Mouse (Mus musculus): Measurements from ENCODE around the gene Drd1.

Drd1 gene

DNA sequence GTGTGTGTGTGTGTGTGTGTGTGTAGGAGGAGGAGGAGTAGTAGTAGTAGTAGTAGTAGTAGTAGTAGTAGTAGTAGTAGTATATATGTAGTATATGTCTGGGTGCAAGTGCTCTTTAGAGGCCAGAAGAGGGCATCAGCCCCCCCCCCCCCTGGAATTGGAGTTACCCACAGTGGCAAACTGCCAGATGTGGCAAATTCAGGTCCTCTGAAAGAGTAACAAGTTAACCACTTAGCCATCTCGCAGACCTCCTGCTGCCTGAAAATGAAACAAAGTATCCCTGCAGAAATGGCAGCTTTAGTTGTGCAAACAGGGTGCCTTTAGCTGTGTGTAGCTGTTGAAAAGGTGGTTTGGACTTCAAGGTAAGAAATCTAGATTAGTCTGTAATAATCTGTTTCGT, 18.0 kb upstream of the Drd1 start:
- no peak for DNase-seq (ENCODE audit: extremely low spot score)

DNA sequence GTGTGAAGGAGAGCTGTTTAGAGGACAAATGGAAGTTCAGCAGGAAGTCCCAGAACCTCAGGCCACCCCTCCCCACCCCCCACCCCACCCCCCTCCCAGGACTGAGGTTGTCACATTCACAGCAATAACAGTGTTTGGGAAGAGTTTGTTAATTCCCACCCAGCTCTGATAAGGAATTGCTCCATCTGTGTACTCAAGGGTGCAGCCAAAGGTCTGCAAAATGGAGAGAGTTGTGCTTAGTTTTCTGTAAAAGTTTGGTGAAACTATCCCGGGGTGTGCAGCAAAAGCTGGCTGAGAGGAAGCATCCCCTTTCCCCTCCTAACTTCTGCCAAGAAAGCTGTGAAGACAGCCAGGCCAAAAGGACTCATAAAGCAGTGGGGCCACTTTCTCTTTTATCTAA, 17.6 kb upstream of the Drd1 start:
- no peak for DNase-seq (ENCODE audit: extremely low spot score)

DNA sequence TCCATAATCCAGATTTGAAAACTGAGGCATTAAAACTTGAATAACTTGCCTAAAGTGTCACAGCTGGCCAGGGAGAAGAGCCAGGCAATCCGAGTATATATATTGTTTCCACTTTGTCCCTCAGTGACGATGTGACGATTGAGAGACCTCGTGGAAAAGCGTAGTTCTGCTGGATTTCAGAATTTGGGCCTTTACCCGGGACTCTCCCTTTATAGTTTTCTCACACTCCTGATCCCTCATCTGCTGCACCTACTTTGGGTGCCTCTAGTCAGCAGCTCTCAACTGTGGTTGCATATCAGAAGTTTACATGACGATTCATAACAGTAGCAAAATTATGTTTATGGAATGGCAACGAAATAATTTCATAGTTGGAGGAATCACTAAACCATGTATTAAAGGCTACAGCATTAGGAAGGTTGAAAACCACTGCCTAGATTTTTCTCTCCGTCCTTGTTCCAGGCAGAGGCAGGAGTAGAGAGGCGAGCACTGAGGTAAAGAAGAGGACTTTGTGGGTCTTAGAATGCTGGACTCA, 17.1 kb upstream of the Drd1 start:
- DNase-seq (ENCODE audit: extremely low spot score): peak; percentile 15

DNA sequence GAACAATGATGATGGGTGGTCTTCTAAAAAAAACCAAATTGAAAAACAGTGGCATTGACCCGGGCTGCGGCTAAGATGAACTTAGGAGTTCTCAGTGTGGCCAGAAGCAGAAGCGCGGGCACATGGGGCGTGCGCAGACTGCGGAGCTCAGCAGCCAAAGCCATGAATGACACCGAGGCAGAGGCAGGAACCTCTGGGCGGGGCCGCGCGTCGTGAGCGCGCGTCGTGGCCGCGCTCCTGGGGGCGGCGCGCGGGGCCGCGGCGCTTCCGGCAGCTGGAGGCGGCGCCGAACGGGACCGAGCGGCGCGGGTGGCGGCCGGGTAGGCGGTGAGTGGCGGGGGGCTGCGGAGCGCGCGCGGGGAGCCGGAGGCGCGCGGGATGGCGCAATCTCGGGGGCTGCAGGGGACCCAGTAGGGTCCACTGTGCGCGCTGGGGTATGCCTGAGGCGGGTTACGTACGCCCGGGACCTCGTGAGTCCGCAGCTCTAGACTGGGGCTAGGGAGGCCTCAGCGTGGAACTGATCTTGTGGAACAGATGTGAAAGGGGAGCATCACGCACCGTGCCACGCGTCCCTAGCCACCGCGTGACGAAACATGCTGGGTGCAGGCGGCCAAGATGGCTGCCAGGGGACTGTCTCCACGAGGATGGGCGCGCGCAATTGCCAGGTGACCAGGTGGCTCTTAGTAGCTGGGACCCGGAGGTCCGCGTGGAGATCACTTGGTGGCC, 16.3 kb upstream of the Drd1 start, which contains the start of gene Sfxn1:
Sfxn1 (plus strand) TSS at position 264 of the 726 bp plus-strand sequence.
- DNase-seq (ENCODE audit: extremely low spot score): peak; percentile 81

DNA sequence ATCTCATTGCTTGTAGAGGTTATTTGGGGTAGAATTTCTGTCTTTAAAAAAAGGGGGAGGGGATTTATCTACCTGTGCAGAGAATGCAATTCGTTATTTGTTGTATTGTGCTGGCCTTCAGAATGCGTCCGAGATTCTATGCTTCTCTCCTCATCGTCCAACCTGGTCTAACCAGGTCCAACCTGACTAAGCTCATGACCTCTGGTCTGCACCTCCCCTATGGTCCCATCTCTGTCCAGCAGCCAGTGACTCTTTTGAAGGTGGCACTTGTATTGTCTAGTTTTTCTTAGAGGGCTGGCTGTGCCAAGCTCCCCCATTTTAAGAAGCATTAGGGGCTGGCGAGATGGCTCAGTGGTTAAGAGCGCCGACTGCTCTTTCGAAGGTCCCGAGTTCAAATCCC, 15.5 kb upstream of the Drd1 start:
- no peak for DNase-seq (ENCODE audit: extremely low spot score)

DNA sequence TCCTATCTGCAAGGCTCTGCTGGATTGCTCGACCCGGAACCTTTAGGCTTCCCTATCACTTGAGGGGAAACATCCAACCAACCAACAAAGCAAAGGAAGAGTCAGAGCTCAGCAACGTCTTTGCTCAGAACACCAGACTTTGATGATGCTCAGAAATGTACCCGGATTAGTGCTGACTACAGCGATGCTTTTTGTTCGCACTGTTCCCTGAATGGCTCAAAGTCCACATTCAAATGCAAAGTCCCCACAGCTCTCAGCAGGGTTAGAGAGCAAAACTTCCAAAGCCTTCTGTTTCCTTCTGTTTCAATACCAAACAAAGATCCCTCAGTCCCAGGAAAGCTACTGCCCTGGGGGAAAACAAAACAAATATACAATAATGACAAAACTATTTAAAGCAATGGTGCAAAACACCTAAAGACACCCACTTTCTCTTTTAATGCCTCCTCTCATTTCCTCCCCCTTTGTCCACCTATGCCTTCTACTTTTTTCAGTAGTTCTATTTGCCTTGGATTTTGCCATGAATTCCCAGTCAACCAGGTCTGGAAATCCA, 12.2 kb upstream of the Drd1 start:
- no peak for DNase-seq (ENCODE audit: extremely low spot score)

DNA sequence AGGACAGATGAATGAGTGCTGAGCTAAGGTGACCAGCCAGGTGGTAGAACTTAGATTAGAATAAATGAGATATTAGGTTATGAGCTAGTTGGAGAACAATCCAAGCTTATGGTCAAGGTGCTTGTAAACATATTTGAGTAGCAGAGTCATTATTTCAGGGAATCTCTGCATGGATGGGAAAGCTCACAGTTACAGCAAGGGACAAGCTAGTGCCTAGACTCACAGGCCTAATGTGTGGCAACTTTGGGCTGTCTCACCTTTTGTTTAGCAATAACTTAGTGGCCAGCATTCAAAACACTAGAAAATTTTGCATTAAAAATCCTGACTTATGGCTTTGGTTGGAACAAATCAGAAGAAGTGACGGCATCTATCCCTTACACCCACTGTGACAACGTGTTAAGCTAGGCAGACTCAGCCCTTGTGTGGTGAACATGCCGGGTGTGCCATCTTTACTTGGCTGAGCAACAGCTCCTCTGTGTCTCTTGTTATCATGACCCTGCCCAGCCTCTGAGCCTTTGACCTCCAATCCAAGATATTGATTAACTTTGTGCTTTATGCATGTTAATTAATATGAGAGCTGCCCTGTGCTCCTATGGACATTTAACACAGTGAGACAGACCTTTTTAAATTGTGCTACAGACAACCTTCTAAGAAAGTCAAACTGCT, 10.7 kb upstream of the Drd1 start:
- no peak for DNase-seq (ENCODE audit: extremely low spot score)

DNA sequence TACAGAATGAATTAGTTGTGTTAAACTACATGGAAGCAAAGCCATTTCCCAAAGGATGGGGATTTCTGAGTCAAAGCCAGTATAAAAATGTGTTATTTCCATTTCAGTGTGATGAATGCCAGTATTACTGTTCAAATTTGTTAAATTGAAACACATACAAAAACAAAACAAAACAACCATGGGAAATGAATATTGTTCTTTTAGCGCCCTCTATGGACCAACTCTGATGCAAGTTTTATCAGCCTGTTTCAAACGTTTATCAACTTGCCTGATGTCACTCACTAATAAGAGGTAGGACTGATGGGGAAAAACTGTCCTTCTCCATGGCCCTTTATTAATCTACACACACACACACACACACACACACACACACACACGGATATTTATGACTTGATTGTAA, 7.8 kb upstream of the Drd1 start:
- DNase-seq (ENCODE audit: extremely low spot score): no peak

DNA sequence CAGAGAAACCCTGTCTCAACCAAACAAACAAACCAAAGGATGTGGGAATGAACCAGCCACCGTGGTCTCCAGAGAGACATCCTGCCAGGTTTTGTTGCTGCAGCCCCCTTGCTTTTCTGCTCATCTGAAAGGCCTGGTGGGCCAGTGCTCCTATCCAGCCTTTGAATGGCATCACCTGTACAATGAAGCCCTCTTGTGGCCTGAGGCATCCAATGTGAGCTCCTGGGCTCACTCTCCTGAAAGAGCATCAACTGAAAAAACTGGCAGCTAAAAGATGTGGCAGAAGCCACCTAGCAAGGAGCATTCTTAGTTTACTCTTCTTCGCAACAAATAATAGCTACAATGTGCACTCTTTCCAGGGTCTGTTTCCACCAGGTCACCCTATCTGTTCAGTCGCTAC, 6.6 kb upstream of the Drd1 start:
- DNase-seq (ENCODE audit: extremely low spot score): no peak

DNA sequence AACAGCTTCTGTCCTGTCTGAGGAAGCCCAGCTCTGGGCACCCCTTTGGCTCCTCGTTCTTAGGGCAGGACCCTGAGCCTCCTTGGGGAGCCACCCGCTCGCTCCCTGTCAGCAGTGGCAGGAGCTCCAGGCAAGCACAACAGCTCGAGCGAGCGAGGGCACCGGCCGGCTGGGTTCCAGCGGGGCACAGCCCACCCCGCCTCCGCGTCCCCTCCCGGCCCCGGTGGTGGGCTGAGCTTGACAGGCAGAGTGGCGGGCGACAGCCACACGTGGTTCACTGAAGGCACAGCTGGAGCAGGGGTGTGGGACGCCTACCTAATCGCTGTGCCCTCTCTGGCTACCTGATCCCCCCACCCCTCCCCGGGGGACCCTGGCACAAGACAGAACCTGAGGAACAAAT, 543 bp downstream of the Drd1 start:
- peak; percentile 27 for DNase-seq (ENCODE audit: extremely low spot score)

DNA sequence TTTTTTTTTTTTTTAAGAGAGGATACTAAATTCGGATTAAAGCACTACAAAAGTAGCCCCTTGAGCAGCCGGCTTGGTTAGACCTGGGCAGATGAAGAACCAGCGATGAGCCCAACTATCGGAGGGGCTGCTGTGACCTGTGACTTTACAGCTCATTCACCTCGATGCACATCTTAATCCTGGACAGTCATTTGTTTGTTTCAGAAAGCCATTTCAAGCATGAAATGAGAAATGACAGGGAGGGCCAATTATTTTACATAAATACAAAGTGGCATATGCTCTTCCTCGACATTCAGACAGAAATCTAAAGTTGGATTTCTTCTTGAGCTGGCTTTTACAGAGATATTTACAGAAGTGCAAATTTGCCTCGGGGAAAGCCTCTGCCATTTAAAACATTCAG, 3.9 kb downstream of the Drd1 start:
- no peak for DNase-seq (ENCODE audit: extremely low spot score)

DNA sequence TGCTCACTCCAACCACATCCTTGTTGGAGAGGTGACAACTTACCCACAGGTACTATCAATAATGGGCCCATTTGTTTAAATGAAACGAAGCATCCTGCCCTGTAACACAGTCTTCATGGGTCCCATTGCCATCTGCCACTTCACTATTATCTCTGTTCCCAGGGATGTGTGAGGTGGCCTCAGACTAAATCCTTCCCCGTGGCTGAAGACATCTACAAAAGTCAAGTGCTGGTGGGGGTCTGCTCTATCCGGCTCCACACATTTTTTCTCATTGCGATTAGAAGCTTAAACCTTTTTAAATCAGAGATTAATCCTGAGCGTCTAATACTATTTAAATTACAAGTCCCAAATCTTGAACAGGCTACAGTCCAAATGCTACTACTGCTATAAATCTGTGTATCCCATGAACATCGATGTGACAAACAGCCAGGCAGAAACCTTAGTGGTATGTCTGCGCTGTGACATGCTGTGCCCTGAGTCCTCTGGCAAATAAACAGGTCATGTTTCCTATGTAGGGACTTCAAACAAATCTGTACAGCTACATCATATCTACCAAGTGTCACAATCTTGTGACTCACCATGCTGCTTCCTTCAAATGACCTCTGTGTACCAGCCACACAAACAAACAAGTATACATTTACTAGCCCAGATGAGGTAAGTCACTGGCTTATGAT, 6.7 kb downstream of the Drd1 start:
- no peak for DNase-seq (ENCODE audit: extremely low spot score)

DNA sequence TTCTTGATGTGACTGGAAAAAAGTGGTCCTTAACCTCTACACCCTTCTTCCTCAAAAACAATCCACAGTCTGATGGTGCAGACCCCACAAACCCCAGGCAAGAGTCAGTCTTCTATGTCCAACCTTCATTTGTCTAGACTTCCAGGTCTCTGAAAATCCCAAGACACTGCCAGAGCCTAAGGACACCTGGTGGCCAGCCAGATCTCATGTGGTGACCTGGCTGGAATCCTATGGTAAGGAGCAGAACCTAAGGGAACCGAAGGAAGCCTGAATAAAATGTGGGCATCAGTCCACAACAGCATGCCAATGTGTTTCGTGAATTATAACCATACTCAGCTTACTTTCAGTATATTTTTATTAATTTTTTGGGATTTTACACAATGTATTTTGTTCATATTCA, 15.2 kb downstream of the Drd1 start:
- no peak for DNase-seq (ENCODE audit: extremely low spot score)

DNA sequence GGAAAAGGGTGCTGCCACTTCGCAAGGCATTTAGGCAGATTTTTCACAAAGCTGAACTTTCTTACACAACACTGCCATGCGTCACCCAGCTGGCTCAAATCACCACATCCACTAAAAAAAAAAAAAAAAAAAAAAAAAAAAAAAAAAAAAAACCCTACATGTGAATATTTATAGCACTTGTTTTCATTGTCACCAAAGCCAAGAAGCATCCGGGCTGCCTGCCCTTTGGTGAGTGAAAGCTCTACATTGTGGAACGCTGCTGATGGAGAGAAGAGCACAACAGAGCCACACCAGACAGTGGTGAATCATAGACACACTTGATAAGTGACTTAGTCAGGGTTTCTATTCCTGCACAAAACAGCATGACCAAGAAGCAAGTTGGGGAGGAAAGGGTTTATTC, 17.6 kb downstream of the Drd1 start:
- DNase-seq (ENCODE audit: extremely low spot score): no peak

DNA sequence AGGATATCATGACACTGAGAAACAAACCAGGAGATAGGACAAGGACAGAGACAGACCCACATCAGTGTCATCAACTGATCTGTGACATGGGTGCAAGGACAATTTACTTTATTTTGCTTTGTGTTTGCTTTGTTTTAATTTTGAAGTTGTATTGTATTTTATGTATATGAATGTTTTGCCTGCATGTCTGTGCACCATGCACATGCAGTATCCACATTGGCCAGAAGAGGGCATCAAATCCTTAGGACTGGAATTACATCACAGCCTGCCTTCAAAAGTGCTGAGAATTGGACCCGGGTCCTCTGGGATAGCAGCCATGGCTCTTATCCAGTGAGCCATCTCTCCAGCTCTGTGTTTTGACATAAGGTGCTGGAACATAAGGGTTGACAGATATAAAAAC, 20.0 kb downstream of the Drd1 start:
- no peak for DNase-seq (ENCODE audit: extremely low spot score)

DNA sequence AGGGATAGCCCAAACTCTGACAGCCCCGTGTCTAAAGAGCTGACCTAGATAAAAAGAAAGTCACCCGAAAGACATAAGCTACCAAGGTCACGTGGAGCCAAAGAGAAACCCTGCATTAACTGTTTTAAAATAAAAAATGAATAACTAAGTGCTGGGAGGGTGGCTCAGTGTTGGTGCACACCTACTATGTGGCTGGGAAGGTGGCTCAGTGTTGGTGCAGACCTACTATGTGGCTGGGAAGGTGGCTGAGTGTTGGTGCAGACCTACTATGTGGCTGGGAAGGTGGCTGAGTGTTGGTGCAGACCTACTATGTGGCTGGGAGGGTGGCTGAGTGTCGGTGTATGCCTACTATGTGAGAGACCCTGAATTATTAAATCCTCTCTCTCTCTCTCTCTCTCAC, 21.9 kb downstream of the Drd1 start:
- DNase-seq (ENCODE audit: extremely low spot score): no peak

DNA sequence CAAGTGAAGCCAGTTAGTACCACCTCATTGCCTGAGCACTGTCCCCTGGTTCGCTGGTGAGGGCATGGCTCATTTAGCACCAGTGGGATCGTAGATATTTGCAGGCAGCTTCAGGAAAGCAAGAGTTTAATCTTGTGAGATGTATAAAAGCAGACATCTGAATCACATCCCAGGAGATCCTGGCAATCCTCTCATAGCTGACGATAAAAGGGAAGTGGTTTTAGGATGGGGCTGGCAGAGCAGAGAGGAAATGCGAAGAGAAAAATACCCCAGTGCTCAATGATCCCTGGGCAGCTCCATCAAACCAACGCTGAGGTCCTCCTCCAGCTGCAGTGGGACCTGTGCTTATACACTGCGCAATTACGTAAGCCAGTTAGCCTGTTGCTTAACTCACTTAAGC, 28.4 kb downstream of the Drd1 start:
- DNase-seq (ENCODE audit: extremely low spot score): no peak

DNA sequence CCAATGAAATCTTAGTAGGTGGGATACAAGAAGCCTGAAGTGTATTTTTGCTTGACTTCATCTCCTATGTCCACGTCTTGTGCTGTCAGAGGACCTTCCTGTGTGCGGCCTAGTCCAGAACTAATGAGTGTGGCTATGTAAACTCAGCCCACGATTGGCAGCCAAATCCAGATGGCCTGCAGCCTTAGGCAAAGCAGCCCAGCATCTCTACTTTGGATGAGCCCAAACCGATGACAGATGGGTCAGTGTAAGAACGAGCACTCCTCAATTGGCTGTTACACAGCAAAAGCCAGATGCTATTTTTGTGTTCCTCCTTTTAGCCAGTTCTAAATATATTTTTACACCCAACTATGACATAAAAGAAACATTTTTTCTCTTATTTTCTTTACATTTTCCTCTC, 32.2 kb downstream of the Drd1 start:
- DNase-seq (ENCODE audit: extremely low spot score): no peak

DNA sequence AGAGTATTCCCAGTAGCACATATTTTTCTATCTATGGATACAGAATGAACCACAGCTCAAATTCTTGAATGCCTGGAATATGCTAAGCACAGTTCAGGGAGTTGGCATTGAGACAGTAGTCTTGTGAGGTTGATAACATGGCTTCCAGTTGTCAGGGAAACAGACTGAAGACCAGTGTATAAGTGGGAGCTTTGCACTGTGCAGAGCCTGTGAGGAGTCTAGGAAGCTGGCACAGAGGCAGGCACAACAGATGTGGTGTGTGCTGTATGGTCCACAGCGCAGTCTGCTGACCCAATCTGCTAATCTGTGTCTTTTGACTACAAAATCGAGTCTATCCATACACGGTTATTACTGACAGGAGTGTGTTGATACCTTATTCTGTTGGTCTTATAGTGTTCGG, 46.8 kb downstream of the Drd1 start:
- DNase-seq (ENCODE audit: extremely low spot score): no peak

All from embryo, embryonic 9.5 days (tissue).